Mouse (Mus musculus) thymus, adult 18-20 months (tissue): ENCODE data around the gene Nkd1.
A peak's percentile ranks its signal among the peaks of the same experiment; 100 is the strongest.

Experiments used
- DNase-seq, 2 experiments: peaks; one replicate each; pipeline ENCODE4 v3.0.0; 2022; ENCODE audit warnings: mixed read lengths in 2 of 2

Nkd1 gene

GRCm38 (mm10) chr8:88520985-88521527 is at the start of gene Nkd1:
Gene Nkd1 (plus strand): TSS chr8:88521354.
- peak; percentile 58 to 64 for DNase-seq

GRCm38 (mm10) chr8:88481290-88481689 is 39.9 kb upstream of the Nkd1 start:
- DNase-seq: no peak

GRCm38 (mm10) chr8:88488391-88488829 is 32.7 kb upstream of the Nkd1 start:
- no peak for DNase-seq

- DNase-seq: no peak
Measured at GRCm38 (mm10) chr8:88494076-88494475, 27.1 kb upstream of the Nkd1 start.

GRCm38 (mm10) chr8:88495071-88495805 is 25.9 kb upstream of the Nkd1 start:
- no peak for DNase-seq

- no peak for DNase-seq
Measured at GRCm38 (mm10) chr8:88502143-88502542, 19.0 kb upstream of the Nkd1 start.

GRCm38 (mm10) chr8:88506981-88507380 is 14.2 kb upstream of the Nkd1 start:
- no peak for DNase-seq

GRCm38 (mm10) chr8:88511061-88511460 is 10.1 kb upstream of the Nkd1 start:
- DNase-seq: no peak

- no peak for DNase-seq
Measured at GRCm38 (mm10) chr8:88512094-88512794, 8.9 kb upstream of the Nkd1 start.

- DNase-seq: no peak
Measured at GRCm38 (mm10) chr8:88518047-88518446, 3.1 kb upstream of the Nkd1 start.

- no peak for DNase-seq
Measured at GRCm38 (mm10) chr8:88520381-88520780, 773 bp upstream of the Nkd1 start.

GRCm38 (mm10) chr8:88521541-88522414 is 624 bp downstream of the Nkd1 start:
- DNase-seq: peak; percentile 20

- DNase-seq: no peak
Measured at GRCm38 (mm10) chr8:88522433-88523030, 1.4 kb downstream of the Nkd1 start.

- DNase-seq: no peak
Measured at GRCm38 (mm10) chr8:88523621-88524020, 2.5 kb downstream of the Nkd1 start.

GRCm38 (mm10) chr8:88524132-88524531 is 3.0 kb downstream of the Nkd1 start:
- DNase-seq: no peak

GRCm38 (mm10) chr8:88524851-88525250 is 3.7 kb downstream of the Nkd1 start:
- DNase-seq: no peak

- no peak for DNase-seq
Measured at GRCm38 (mm10) chr8:88526296-88526695, 5.1 kb downstream of the Nkd1 start.

- DNase-seq: no peak
Measured at GRCm38 (mm10) chr8:88528186-88528585, 7.0 kb downstream of the Nkd1 start.

- no peak for DNase-seq
Measured at GRCm38 (mm10) chr8:88529798-88530197, 8.6 kb downstream of the Nkd1 start.

GRCm38 (mm10) chr8:88537081-88537480 is 15.9 kb downstream of the Nkd1 start:
- no peak for DNase-seq

GRCm38 (mm10) chr8:88537998-88538975 is 17.1 kb downstream of the Nkd1 start:
- DNase-seq: no peak
